Mouse (Mus musculus): Measurements from ENCODE around the gene Nup88. TPM values are rescaled to one million over a fixed set of nuclear protein-coding genes. Genes with fewer than 3 reads are reported as not detected.

Nup88 gene
- 10 to 100 TPM; 53.3 to 57.7 TPM for total RNA-seq (2021)
- long read RNA-seq, experiment 1, transcript Nup88-203 (17 exons, 2,453 nt) = minor isoform, 14 of 54 reads
- long read RNA-seq, experiment 1, transcript Nup88-202 (17 exons, 2,389 nt) = major isoform, 17 of 54 reads
- long read RNA-seq, experiment 1, partial matches to known transcripts = 6 of 54 reads
- long read RNA-seq, experiment 1, other reads (novel, unspliced or antisense) = 17 of 54 reads
- long read RNA-seq, experiment 2, transcript Nup88-202 (17 exons, 2,389 nt) = major isoform, 22 of 58 reads
- long read RNA-seq, experiment 2, transcript Nup88-203 (17 exons, 2,453 nt) = minor isoform, 9 of 58 reads
- long read RNA-seq, experiment 2, partial matches to known transcripts = 6 of 58 reads
- long read RNA-seq, experiment 2, other reads (novel, unspliced or antisense) = 21 of 58 reads

DNA sequence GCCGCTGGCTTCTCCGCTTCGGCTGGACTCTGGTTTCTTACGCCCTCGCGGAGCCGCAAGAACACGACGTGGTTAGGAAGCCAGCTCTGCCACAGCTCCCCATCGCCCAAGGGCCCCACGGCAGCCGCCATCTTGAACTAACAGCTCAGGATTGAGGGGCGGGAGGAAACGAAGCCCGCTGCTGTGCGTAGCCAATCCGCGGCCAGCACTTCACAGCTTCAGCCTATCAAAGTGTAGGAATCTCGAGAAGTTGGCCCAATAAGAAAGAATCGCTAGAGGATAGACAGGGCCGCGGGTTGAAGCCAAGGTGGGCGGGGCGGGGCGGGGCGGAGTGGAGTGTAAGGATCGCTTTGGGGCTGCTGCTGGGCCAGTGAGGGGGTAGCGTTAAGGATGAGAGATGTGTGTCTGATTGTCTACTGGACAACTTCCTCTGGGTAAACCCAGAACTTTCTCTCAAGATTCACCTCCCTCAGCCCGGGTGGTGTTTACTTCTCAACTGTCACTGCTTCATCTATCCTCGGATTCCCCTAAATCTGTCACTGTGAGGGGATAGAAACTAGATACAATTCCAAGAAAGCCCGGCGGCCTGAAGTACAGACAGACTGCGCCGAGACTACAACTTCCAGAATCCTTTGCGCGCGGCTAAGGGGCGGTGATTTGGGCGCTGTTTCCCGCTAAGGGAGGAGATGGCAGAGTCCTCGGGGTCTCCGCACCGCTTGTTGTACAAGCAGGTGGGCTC lies at the start of gene Nup88, which contains the start of gene Rpain:
Gene Nup88 (minus strand): TSS at position 153 of the 739 bp plus-strand sequence.
Gene Rpain (plus strand): TSS at position 393 of the 739 bp plus-strand sequence.
- no peak for TF ChIP-seq CTCF (conservative IDR thresholded peaks at IDR 0.05)
- H3K27ac ChIP-seq = peak within 1 kb of the TSS; percentile 98
- H3K4me3 ChIP-seq = peak within 1 kb of the TSS; percentile 91
- DNase-seq (ENCODE audit: low spot score in 2 of 2) = peak; percentile 92 to 95

DNA sequence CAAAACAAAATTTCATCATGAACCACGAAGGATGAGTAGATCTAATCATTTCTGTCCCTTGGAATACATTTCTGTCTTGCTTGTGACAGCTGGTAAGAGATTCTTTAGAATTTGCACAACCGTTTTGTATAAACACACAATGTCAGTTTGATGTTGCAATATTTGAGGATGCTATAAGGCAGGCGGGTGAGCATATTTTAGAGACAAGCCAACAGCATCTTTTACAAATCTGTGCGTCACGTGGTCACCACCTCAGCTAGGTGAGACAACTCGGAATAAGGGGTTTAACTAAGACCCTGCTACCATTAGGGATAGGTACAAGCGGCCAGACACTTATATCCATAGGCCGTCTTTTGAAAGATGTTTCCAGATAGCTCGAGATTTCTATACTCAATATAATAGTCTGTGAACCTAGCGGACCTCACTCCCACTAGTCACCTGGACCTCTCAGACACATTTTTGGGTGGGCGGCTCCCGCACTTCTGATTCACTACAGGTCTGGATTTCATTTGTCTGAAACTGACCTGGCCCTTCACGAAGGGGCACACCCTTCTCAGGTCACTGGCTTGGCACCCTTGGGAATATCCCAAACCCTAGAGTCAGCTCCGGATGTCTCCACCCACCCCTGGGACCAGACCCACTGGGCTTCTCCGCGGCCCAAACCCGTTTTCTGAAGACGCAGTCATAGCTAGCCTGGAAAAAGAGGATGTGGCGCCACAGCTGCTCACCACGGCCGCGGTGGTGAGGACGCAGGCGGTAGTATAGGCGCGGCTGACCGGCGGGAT lies 48.8 kb upstream of the Nup88 start:
- Histone ChIP-seq H3K27ac (peak overlapping the region; percentile 94), H3K4me3 (peak overlapping the region; percentile 82)
- TF ChIP-seq CTCF (conservative IDR thresholded peaks at IDR 0.05) = no peak
- no peak for DNase-seq (ENCODE audit: low spot score in 2 of 2)

- no peak for DNase-seq (ENCODE audit: low spot score in 2 of 2)
- TF ChIP-seq CTCF (conservative IDR thresholded peaks at IDR 0.05) = no peak
- H3K4me3 ChIP-seq = no peak overlapping the region
- H3K27ac ChIP-seq = no peak overlapping the region
These were observed 47.3 kb upstream of the Nup88 start for GRCm38 (mm10) chr11:71017051-71017450.

DNA sequence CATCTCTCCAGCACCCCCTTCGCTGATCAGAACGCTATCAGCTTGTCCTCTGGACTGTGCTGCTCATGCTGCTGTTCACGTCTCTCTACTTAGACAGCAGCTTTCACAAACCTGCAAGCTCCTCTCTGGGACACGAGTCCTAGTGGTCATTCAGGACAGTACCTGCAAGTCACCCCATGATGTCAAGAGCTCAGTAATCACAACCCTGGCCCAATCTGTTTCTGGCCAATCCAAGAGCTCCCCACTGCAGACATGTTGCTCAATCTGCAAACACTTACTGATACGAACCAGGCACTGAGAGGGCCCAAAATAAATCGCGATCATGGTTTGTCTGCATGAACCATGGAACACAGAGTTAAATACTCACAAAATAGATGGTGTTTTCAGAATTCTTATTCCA lies 43.0 kb upstream of the Nup88 start:
- TF ChIP-seq CTCF (conservative IDR thresholded peaks at IDR 0.05) = no peak
- Histone ChIP-seq H3K27ac (no peak overlapping the region), H3K4me3 (no peak overlapping the region)
- DNase-seq (ENCODE audit: low spot score in 2 of 2) = no peak

DNA sequence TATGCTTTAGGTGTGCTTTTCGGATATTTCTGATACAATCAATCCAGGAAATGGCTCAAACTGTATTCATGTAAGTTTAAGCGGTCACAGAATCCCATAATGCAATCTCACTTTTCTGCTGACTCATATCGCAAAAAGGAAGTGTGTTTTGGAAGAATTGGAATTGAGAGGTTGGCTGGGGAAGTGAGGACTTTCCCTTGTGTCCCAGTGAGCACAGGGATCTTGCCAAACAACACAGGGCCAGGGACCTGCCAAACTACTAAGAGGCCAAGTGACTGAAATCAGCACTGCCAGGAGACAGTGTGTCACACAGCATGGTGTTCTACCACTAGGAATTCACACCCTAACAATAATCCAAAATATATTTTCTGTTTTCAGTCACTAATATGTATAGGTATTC lies 38.5 kb upstream of the Nup88 start:
- DNase-seq (ENCODE audit: low spot score in 2 of 2) = no peak
- H3K4me3 ChIP-seq = no peak overlapping the region
- no peak for TF ChIP-seq CTCF (conservative IDR thresholded peaks at IDR 0.05)
- H3K27ac ChIP-seq = no peak overlapping the region

DNA sequence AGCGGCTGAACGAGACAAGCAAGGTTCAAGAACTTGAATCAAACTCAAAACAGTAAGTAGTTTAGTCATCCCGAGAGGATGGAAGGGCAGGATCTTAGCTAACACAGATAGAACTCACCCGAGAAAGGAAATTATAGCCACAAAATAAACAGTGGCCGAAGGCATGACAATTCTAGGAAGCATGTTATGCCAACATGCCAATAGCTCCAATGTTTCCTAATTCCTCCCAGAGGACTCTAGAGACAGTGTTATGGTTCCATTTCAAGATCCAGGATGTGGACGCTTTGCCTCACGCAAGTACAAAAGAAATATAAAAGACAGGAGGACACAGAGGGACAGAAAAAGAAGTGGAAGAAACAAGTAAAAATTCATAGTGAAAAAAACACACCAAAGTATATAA lies 38.1 kb upstream of the Nup88 start:
- TF ChIP-seq CTCF (conservative IDR thresholded peaks at IDR 0.05) = no peak
- no peak for DNase-seq (ENCODE audit: low spot score in 2 of 2)
- H3K4me3 ChIP-seq = no peak overlapping the region
- H3K27ac ChIP-seq = no peak overlapping the region

DNA sequence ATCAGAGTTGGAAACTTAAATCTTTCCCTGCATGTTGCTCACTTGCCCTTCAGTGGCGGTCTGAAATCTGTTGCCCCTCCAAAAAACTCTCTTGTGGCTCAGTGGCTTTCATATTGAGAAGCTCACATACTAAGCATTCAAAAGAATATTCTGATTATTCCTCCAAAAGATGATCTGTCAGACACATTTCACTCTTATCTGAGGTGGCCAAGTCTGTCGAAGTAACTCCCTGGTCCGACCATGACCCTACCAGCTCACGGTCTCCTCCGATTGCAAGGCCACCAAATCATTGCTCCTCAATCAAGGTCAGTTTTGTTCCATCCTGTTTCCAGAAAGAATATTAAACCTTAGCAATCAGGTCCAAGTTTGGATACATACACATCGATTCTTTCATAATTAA lies 37.3 kb upstream of the Nup88 start:
- H3K4me3 ChIP-seq = no peak overlapping the region
- TF ChIP-seq CTCF (conservative IDR thresholded peaks at IDR 0.05) = no peak
- H3K27ac ChIP-seq = no peak overlapping the region
- DNase-seq (ENCODE audit: low spot score in 2 of 2) = no peak

GRCm38 (mm10) chr11:71005046-71005445 lies 35.3 kb upstream of the Nup88 start:
- DNase-seq (ENCODE audit: low spot score in 2 of 2) = no peak
- peak; percentile 10; the same call in 1 of the 2 replicates for TF ChIP-seq CTCF (conservative IDR thresholded peaks at IDR 0.05)
- Histone ChIP-seq H3K4me3 (peak overlapping the region; percentile 95), H3K27ac (peak overlapping the region; percentile 86)

- peak within 1 kb of the TSS; percentile 95 for H3K4me3 ChIP-seq
- TF ChIP-seq CTCF (conservative IDR thresholded peaks at IDR 0.05) = peak; percentile 76
- DNase-seq (ENCODE audit: low spot score in 2 of 2) = peak; percentile 97
- peak within 1 kb of the TSS; percentile 94 for H3K27ac ChIP-seq
These were observed 34.6 kb upstream of the Nup88 start, which contains the start of gene Dhx33 for GRCm38 (mm10) chr11:71004316-71004773. Dhx33 (minus strand) TSS chr11:71004437.

GRCm38 (mm10) chr11:71003611-71004315 lies 34.0 kb upstream of the Nup88 start:
- Histone ChIP-seq H3K27ac (peak overlapping the region; percentile 94), H3K4me3 (peak overlapping the region; percentile 95)
- peak in 1 of 2 experiments; percentile 17 for DNase-seq (ENCODE audit: low spot score in 2 of 2)
- no peak for TF ChIP-seq CTCF (conservative IDR thresholded peaks at IDR 0.05)

GRCm38 (mm10) chr11:71001167-71001566 lies 31.4 kb upstream of the Nup88 start:
- H3K4me3 ChIP-seq = peak overlapping the region; percentile 95; the same call in 1 of the 2 replicates
- H3K27ac ChIP-seq = peak overlapping the region; percentile 94
- no peak for TF ChIP-seq CTCF (conservative IDR thresholded peaks at IDR 0.05)
- DNase-seq (ENCODE audit: low spot score in 2 of 2) = peak; percentile 54 to 73
